Mouse (Mus musculus) adrenal gland, postnatal 14 days (tissue): Measurements from ENCODE around the gene Igf1. TPM values are rescaled to one million over a fixed set of nuclear protein-coding genes. Genes with fewer than 3 reads are reported as not detected.

Source experiments
- DNase-seq: peaks from one replicate; pipeline ENCODE4 v3.0.0; 2021; ENCODE audit warnings: mixed read lengths
- total RNA-seq: library from RNA; stranded (reverse); gene quantifications from 2 replicates; pipeline ENCODE4 v1.2.3, GENCODE M21; 2021

Gene Igf1
- total RNA-seq, 1 experiment from 2014 or later: 112 TPM

- DNase-seq: no peak
Observed at GRCm38 (mm10) chr10:87897331-87897730, 39.3 kb downstream of the Igf1 start.

GRCm38 (mm10) chr10:87898826-87899225 lies 40.8 kb downstream of the Igf1 start:
- no peak for DNase-seq

GRCm38 (mm10) chr10:87901916-87902315 lies 43.9 kb downstream of the Igf1 start:
- DNase-seq: peak; percentile 33

GRCm38 (mm10) chr10:87904324-87904723 lies 46.3 kb downstream of the Igf1 start:
- DNase-seq: no peak

GRCm38 (mm10) chr10:87905087-87905486 lies 47.0 kb downstream of the Igf1 start:
- DNase-seq: no peak

GRCm38 (mm10) chr10:87906121-87906520 lies 48.1 kb downstream of the Igf1 start:
- no peak for DNase-seq

- DNase-seq: no peak
Observed at GRCm38 (mm10) chr10:87906757-87907307, 48.8 kb downstream of the Igf1 start.

- DNase-seq: no peak
Observed at GRCm38 (mm10) chr10:87913852-87914251, 55.8 kb downstream of the Igf1 start.

GRCm38 (mm10) chr10:87914932-87915331 lies 56.9 kb downstream of the Igf1 start:
- DNase-seq: no peak

GRCm38 (mm10) chr10:87915782-87916181 lies 57.7 kb downstream of the Igf1 start:
- DNase-seq: no peak

GRCm38 (mm10) chr10:87922263-87922662 lies 64.2 kb downstream of the Igf1 start:
- DNase-seq: no peak

- no peak for DNase-seq
Observed at GRCm38 (mm10) chr10:87926564-87926963, 68.5 kb downstream of the Igf1 start.

GRCm38 (mm10) chr10:87927131-87927609 lies 69.1 kb downstream of the Igf1 start:
- DNase-seq: peak; percentile 73

- DNase-seq: no peak
Observed at GRCm38 (mm10) chr10:87948192-87948591, 90.1 kb downstream of the Igf1 start.

GRCm38 (mm10) chr10:87971536-87971935 lies 113.5 kb downstream of the Igf1 start:
- DNase-seq: peak; percentile 10

- no peak for DNase-seq
Observed at GRCm38 (mm10) chr10:87973911-87974631, 116.0 kb downstream of the Igf1 start.

- DNase-seq: no peak
Observed at GRCm38 (mm10) chr10:87985375-87985774, 127.3 kb downstream of the Igf1 start.

GRCm38 (mm10) chr10:87986201-87986600 lies 128.1 kb downstream of the Igf1 start:
- no peak for DNase-seq

Other genes starting within 250 kb of the Igf1 start
- not detected in 2 replicates for gene Pmch, start 232.8 kb downstream of the Igf1 start, total RNA-seq